Mouse (Mus musculus) MEL (cell line): Measurements from ENCODE around the gene Cuta. TPM values are rescaled to one million over a fixed set of nuclear protein-coding genes. Genes with fewer than 3 reads are reported as not detected.
A peak's percentile ranks its signal among the peaks of the same experiment; 100 is the strongest.

ENCODE experiments used
- DNase-seq: peaks from one replicate; pipeline ENCODE4 v3.0.0; 2011; ENCODE audit warnings: low read depth, low spot score
- H3K27ac ChIP-seq: 2 replicates; pipeline ENCODE4 v1.5.1; 2012; ENCODE audit warnings: low read depth, mild to moderate bottlenecking, control low read depth, low read length, moderate library complexity; ENCODE audit not compliant: control insufficient read depth
- H3K27me3 ChIP-seq, 2 experiments: fragments of 150-350 bp in 1 of 2; sonication (generic) in 1 of 2; 2 replicates each; pipeline ENCODE4 v1.6.1; 2012; ENCODE audit warnings: low read length in 2 of 2, mild to moderate bottlenecking in 2 of 2, improper control_type of control experiment in 1 of 2, moderate library complexity in 1 of 2; ENCODE audit not compliant: insufficient read depth in 2 of 2, control insufficient read depth in 1 of 2
- H3K36me3 ChIP-seq, 2 experiments: 2 replicates each; pipeline ENCODE4 v1.6.1; 2012 to 2014; ENCODE audit warnings: low read length in 2 of 2, improper control_type of control experiment in 1 of 2, inconsistent platforms in 1 of 2, mild to moderate bottlenecking in 1 of 2; ENCODE audit not compliant: insufficient read depth in 2 of 2, control insufficient read depth in 1 of 2
- H3K4me1 ChIP-seq, 2 experiments: fragments of 150-350 bp in 1 of 2; sonication (generic) in 1 of 2; 2 replicates each; pipeline ENCODE4 v1.6.1; 2012; ENCODE audit warnings: low read length in 2 of 2, improper control_type of control experiment in 1 of 2, mild to moderate bottlenecking in 1 of 2; ENCODE audit not compliant: insufficient read depth in 2 of 2, control insufficient read depth in 1 of 2
- H3K4me3 ChIP-seq, 2 experiments: fragments of 150-350 bp in 1 of 2; sonication (generic) in 1 of 2; 2 replicates each; pipeline ENCODE4 v1.5.1; 2012; ENCODE audit warnings: low read depth in 2 of 2, low read length in 2 of 2, mild to moderate bottlenecking in 2 of 2, moderate library complexity in 2 of 2, control low read depth in 1 of 2, improper control_type of control experiment in 1 of 2; ENCODE audit not compliant: control insufficient read depth in 1 of 2, insufficient read depth in 1 of 2
- H3K79me2 ChIP-seq: 2 replicates; pipeline ENCODE4 v1.6.1; 2012; ENCODE audit warnings: mild to moderate bottlenecking, low read length, moderate library complexity; ENCODE audit not compliant: control insufficient read depth, poor library complexity, insufficient read depth
- H3K9ac ChIP-seq: 2 replicates; pipeline ENCODE4 v1.6.1; 2012; ENCODE audit warnings: low read depth, mild to moderate bottlenecking, control low read depth, low read length, moderate library complexity; ENCODE audit not compliant: control insufficient read depth, poor library complexity, severe bottlenecking
- H3K9me3 ChIP-seq: fragments of 150-350 bp; sonication (generic); replicated peaks from 2 replicates; pipeline ENCODE4 v1.6.1; 2012; ENCODE audit warnings: mild to moderate bottlenecking, low read length, improper control_type of control experiment, moderate library complexity; ENCODE audit not compliant: insufficient read depth
- CHD1 ChIP-seq: IDR thresholded peaks from 2 replicates; pipeline ENCODE4 v1.6.1; 2012; ENCODE audit warnings: low read depth, mild to moderate bottlenecking, inconsistent platforms, low read length, improper control_type of control experiment
- CHD2 ChIP-seq: IDR thresholded peaks from 2 replicates; pipeline ENCODE4 v1.6.1; 2011; ENCODE audit warnings: low read length, improper control_type of control experiment
- E2F4 ChIP-seq: IDR thresholded peaks from 2 replicates; pipeline ENCODE4 v1.6.1; 2011; ENCODE audit warnings: low read depth, low read length, improper control_type of control experiment, borderline replicate concordance
- GABPA ChIP-seq: IDR thresholded peaks from 2 replicates; pipeline ENCODE4 v1.6.1; 2012; ENCODE audit warnings: low read depth, mild to moderate bottlenecking, inconsistent platforms, low read length, improper control_type of control experiment, moderate library complexity
- GATA1 ChIP-seq: IDR thresholded peaks from 2 replicates; pipeline ENCODE4 v1.6.1; 2011; ENCODE audit warnings: low read depth, low read length, improper control_type of control experiment
- HCFC1 ChIP-seq: IDR thresholded peaks from 2 replicates; pipeline ENCODE4 v1.6.1; 2012; ENCODE audit warnings: low read depth, mild to moderate bottlenecking, inconsistent platforms, low read length, improper control_type of control experiment, moderate library complexity
- MAX ChIP-seq: IDR thresholded peaks from 2 replicates; pipeline ENCODE4 v1.6.1; 2011; ENCODE audit warnings: low read length, improper control_type of control experiment
- MEF2A ChIP-seq: IDR thresholded peaks from 2 replicates; pipeline ENCODE4 v1.6.1; 2014; ENCODE audit warnings: low read depth, mild to moderate bottlenecking, inconsistent platforms, low read length, improper control_type of control experiment; ENCODE audit not compliant: poor library complexity, insufficient replicate concordance, severe bottlenecking; ENCODE audit errors: extremely low read depth
- MXI1 ChIP-seq: IDR thresholded peaks from 2 replicates; pipeline ENCODE4 v1.6.1; 2011; ENCODE audit warnings: mild to moderate bottlenecking, low read depth, low read length, improper control_type of control experiment
- MYB ChIP-seq: IDR thresholded peaks from 2 replicates; pipeline ENCODE4 v1.6.1; 2011; ENCODE audit warnings: mild to moderate bottlenecking, low read depth, low read length, improper control_type of control experiment
- MYC ChIP-seq: IDR thresholded peaks from 2 replicates; pipeline ENCODE4 v1.6.1; 2011; ENCODE audit warnings: low read depth, mild to moderate bottlenecking, low read length, improper control_type of control experiment, moderate library complexity
- NRF1 ChIP-seq: IDR thresholded peaks from 2 replicates; pipeline ENCODE4 v1.6.1; 2014; ENCODE audit warnings: low read depth, mild to moderate bottlenecking, inconsistent platforms, low read length, improper control_type of control experiment, moderate library complexity; ENCODE audit not compliant: poor library complexity, insufficient read depth, severe bottlenecking
- POLR2A ChIP-seq, 2 experiments: IDR thresholded peaks; 2 replicates each; pipeline ENCODE4 v1.6.1; 2011 to 2012; ENCODE audit warnings: low read length in 2 of 2, mild to moderate bottlenecking in 2 of 2, control low read depth in 1 of 2, improper control_type of control experiment in 1 of 2, low read depth in 1 of 2, moderate library complexity in 1 of 2; ENCODE audit not compliant: control insufficient read depth in 1 of 2, insufficient read depth in 1 of 2, poor library complexity in 1 of 2
- POLR2AphosphoS2 ChIP-seq: IDR thresholded peaks from 2 replicates; pipeline ENCODE4 v1.6.1; 2011; ENCODE audit warnings: low read length, improper control_type of control experiment
- POLR2AphosphoS5 ChIP-seq: IDR thresholded peaks from 2 replicates; pipeline ENCODE4 v1.6.1; 2012; ENCODE audit warnings: low read depth, borderline replicate concordance, mild to moderate bottlenecking, inconsistent platforms, low read length, moderate library complexity, mixed read lengths
- RAD21 ChIP-seq: IDR thresholded peaks from 2 replicates; pipeline ENCODE4 v1.6.1; 2011; ENCODE audit warnings: mild to moderate bottlenecking, low read depth, low read length, improper control_type of control experiment
- SIN3A ChIP-seq: IDR thresholded peaks from 2 replicates; pipeline ENCODE4 v1.6.1; 2012; ENCODE audit warnings: low read length, improper control_type of control experiment, inconsistent platforms
- SMC3 ChIP-seq: IDR thresholded peaks from 2 replicates; pipeline ENCODE4 v1.6.1; 2011; ENCODE audit warnings: low read depth, low read length, improper control_type of control experiment
- TBP ChIP-seq: IDR thresholded peaks from 2 replicates; pipeline ENCODE4 v1.8.0; 2011; ENCODE audit warnings: low read depth, low read length, improper control_type of control experiment
- TCF12 ChIP-seq: IDR thresholded peaks from 2 replicates; pipeline ENCODE4 v1.6.1; 2014; ENCODE audit warnings: low read depth, mild to moderate bottlenecking, inconsistent platforms, low read length, improper control_type of control experiment, moderate library complexity
- UBTF ChIP-seq: IDR thresholded peaks from 2 replicates; pipeline ENCODE4 v1.6.1; 2012; ENCODE audit warnings: low read depth, mild to moderate bottlenecking, inconsistent platforms, low read length, improper control_type of control experiment, moderate library complexity, borderline replicate concordance; ENCODE audit not compliant: insufficient read depth
- USF1 ChIP-seq: IDR thresholded peaks from 2 replicates; pipeline ENCODE4 v1.6.1; 2014; ENCODE audit warnings: low read depth, mild to moderate bottlenecking, inconsistent platforms, low read length, improper control_type of control experiment, moderate library complexity
- USF2 ChIP-seq, 2 experiments: IDR thresholded peaks; 2 replicates each; pipeline ENCODE4 v1.6.1; 2011 to 2012; ENCODE audit warnings: improper control_type of control experiment in 2 of 2, low read length in 2 of 2, borderline replicate concordance in 1 of 2, inconsistent platforms in 1 of 2, low read depth in 1 of 2, mild to moderate bottlenecking in 1 of 2; ENCODE audit not compliant: insufficient read depth in 1 of 2
- ZC3H11A ChIP-seq: IDR thresholded peaks from 2 replicates; pipeline ENCODE4 v1.6.1; 2012; ENCODE audit warnings: low read depth, mild to moderate bottlenecking, inconsistent platforms, low read length, improper control_type of control experiment
- ZKSCAN1 ChIP-seq: IDR thresholded peaks from 2 replicates; pipeline ENCODE4 v1.6.1; 2012; ENCODE audit warnings: low read depth, mild to moderate bottlenecking, inconsistent platforms, low read length, improper control_type of control experiment, moderate library complexity
- ZMIZ1 ChIP-seq: IDR thresholded peaks from 2 replicates; pipeline ENCODE4 v1.6.1; 2012; ENCODE audit warnings: low read depth, mild to moderate bottlenecking, inconsistent platforms, low read length, improper control_type of control experiment, moderate library complexity
- ZNF384 ChIP-seq: IDR thresholded peaks from 2 replicates; pipeline ENCODE4 v1.6.1; 2012; ENCODE audit warnings: low read depth, mild to moderate bottlenecking, inconsistent platforms, low read length, improper control_type of control experiment
- polyA plus RNA-seq, 2 experiments: library from polyadenylated mRNA; stranded (reverse) in 1 of 2; unstranded in 1 of 2; fragments of >175 nt in 1 of 2; fragments of >200 nt in 1 of 2; gene quantifications; 2 replicates each; pipeline versions ENCODE4 v1.2.1 to v1.2.4; 2012; ENCODE audit warnings: low replicate concordance in 2 of 2, low read depth in 1 of 2; ENCODE audit not compliant: insufficient read length in 2 of 2, insufficient read depth in 1 of 2, missing spikeins in 1 of 2
- total RNA-seq: library from RNA; depleted of rRNA; stranded (reverse); fragments of 300-350 nt; gene quantifications from 2 replicates; pipeline ENCODE4 v1.2.3, GENCODE M21; 2012

Cuta gene
- total and polyA plus RNA-seq, 3 experiments: 66.8 to 220 TPM; not detected in 1

DNA sequence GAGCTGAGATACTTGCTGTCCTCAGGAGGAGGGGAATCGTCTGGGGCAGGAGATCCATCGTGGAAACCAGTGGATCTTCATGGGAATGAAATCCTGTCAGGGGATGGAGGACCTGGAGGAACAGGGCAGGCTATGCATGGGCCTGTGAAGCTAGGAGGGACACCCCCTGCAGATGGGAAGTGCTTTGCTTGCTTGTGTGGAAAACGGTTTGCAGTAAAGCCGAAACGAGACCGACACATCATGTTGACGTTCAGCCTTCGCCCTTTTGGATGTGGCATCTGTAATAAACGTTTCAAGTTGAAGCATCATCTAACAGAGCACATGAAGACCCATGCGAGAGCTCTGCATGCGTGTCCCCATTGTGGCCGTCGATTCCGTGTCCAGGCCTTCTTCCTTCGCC, 35.2 kb upstream of the Cuta start:
- H3K27ac ChIP-seq: no peak overlapping the region
- H3K4me3 ChIP-seq: no peak overlapping the region
- H3K36me3 ChIP-seq: peaks cover 3 to 33% of the 10 kb centered on the region in 2 experiments; a peak in 3 of 4 replicates
- peaks cover 37% of the 10 kb centered on the region for H3K79me2 ChIP-seq
- no peaks in the 10 kb centered on the region for H3K9me3 ChIP-seq
- H3K27me3 ChIP-seq: no peaks in the 10 kb centered on the region
- DNase-seq: no peak
- TF ChIP-seq MYC (no peak), GATA1 (no peak), MXI1 (no peak), USF2 (IDR thresholded peaks at IDR 0.05; ENCODE audit: borderline replicate concordance in 1 of 2, insufficient read depth in 1 of 2, low read depth in 1 of 2, low read length in 2 of 2) (no peak), MEF2A (no peak), POLR2AphosphoS5 (no peak)
- peaks cover 0 to 30% of the 10 kb centered on the region in 2 experiments for H3K4me1 ChIP-seq
- H3K9ac ChIP-seq: no peak overlapping the region

DNA sequence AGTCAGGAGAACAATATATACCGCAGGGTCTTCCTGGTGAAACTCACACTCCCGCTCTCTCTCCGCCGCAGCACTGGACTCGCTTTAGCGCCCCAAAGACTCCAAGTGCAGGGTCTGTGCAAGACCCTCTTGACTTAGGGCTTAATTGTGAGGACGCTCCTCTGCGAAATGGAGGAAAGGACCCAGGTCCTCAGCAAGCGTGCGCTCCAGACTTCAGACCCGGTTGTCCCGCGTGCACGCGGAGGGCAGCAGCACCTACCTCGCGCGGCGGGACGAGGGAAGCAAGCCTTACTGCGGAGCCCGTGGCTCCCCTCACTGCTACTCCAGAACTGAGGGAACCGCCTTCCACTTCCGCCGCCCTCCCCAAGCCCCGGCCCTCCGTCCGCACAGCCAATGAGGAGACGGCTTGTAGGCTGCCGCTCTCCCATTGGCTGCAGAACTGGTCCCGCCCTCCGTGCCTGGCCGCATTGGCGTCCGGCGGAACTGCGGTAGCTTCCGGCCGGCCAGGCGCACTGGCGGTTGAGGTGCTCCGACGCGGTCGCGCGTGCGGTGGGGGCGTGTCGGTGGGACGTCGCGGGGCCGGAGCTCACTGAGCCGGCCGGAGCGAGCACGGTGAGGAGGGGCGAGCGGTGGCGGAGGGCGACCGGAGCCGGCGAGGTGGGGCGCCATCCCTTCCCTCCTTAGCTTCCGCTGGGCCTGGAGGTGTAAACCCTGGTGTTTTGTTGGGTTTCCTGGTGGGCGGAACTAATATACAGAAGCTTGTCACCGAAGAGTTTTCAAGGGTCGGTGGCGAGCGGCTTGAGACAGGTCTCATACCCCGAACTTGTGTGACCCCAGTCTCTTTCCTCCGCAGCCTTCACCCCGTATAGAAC, 33.6 kb upstream of the Cuta start, which contains the start of gene Zbtb9:
Zbtb9 (plus strand) TSS at position 465 of the 872 bp plus-strand sequence.
- Histone ChIP-seq H3K9me3 (no peaks in the 10 kb centered on the region), H3K4me1 (peaks cover 0 to 22% of the 10 kb centered on the region in 2 experiments; a peak in 3 of 4 replicates), H3K27me3 (no peaks in the 10 kb centered on the region), H3K9ac (peak within 1 kb of the TSS; percentile 86), H3K79me2 (peaks cover 37% of the 10 kb centered on the region), H3K27ac (peak within 1 kb of the TSS; percentile 62), H3K4me3 (peak within 1 kb of the TSS; percentile 82 to 95), H3K36me3 (peaks cover 3 to 26% of the 10 kb centered on the region in 2 experiments; a peak in 3 of 4 replicates)
- peak; percentile 97 for DNase-seq
- TF ChIP-seq CHD1 (no peak), ZNF384 (no peak), MYC (peak; percentile 63; the same call in 1 of the 2 replicates), GATA1 (no peak), TBP (peak; percentile 85), MAX (peak; percentile 38; the same call in 1 of the 2 replicates), NRF1 (no peak), POLR2A (IDR thresholded peaks at IDR 0.05; ENCODE audit: control insufficient read depth in 1 of 2, insufficient read depth in 1 of 2, low read depth in 1 of 2, low read length in 2 of 2, poor library complexity in 1 of 2) (peak; percentile 95 to 100), RAD21 (no peak), GABPA (no peak), SMC3 (no peak), POLR2AphosphoS5 (0 out of 2 replicates have a peak, but pooled peaks have one; percentile 85), ZC3H11A (no peak), ZMIZ1 (peak; percentile 96), USF1 (peak; percentile 51; the same call in 1 of the 2 replicates), POLR2AphosphoS2 (peak; percentile 98), MXI1 (peak; percentile 91), ZKSCAN1 (0 out of 2 replicates have a peak, but pooled peaks have one; percentile 6), CHD2 (no peak), MYB (0 out of 2 replicates have a peak, but pooled peaks have one; percentile 47), MEF2A (no peak), TCF12 (peak; percentile 54), HCFC1 (peak; percentile 83), E2F4 (no peak), UBTF (no peak), SIN3A (peak; percentile 84)
